Mouse (Mus musculus) Patski (cell line): ENCODE measurements around the gene Usp32. TPM values are rescaled to one million over a fixed set of nuclear protein-coding genes. Genes with fewer than 3 reads are reported as not detected.

Source experiments
- ATAC-seq: fragments of 100-300 bp; one replicate; pipeline ENCODE4 v1.8.0; 2021
- CTCF ChIA-PET: fragments of 350-600 bp; sonication (Branson Sonifier 250); formaldehyde crosslinking; loops from one replicate; lab custom pipeline; 2022; ENCODE audit warnings: inconsistent platforms; lab: Charles Lee
- POLR2A ChIA-PET: fragments of 350-600 bp; sonication (Branson Sonifier 250); formaldehyde crosslinking; loops from one replicate; lab custom pipeline; 2022; ENCODE audit warnings: antibody characterized with exemption, inconsistent platforms; lab: Charles Lee
- DNase-seq: peaks from one replicate; pipeline ENCODE4 v3.0.0-alpha.2; 2011; ENCODE audit warnings: low read depth, low spot score
- H3K27me3 ChIP-seq: fragments of 371-371 bp; one replicate; pipeline ENCODE4 v1.5.1; 2021
- CTCF ChIP-seq: fragments of 100-300 bp; IDR thresholded peaks from one replicate; pipeline ENCODE4 v1.5.1; 2021
- in situ Hi-C: fragments of 300-500 bp; cut with MboI; formaldehyde crosslinking; loops from 3 replicates; pipeline ENCODE4 v1.11.1; 2018; ENCODE audit warnings: low pct_unique_long_range_greater_than_20kb, mixed read lengths
- polyA plus RNA-seq: library from polyadenylated mRNA; unstranded; gene quantifications from one replicate; pipeline ENCODE4 v1.2.3, GENCODE M21; 2021

Gene Usp32
- polyA plus RNA-seq, 1 experiment from 2014 or later = 36.8 TPM

GRCm38 (mm10) chr11:84988341-84988919 lies 151.5 kb downstream of the Usp32 start:
- no peak for DNase-seq
- no peak for TF ChIP-seq CTCF
- ChIA-PET CTCF (interaction anchor here (1.6 kb wide), 1 partner anchor 75 kb away, joined by 3 read pairs; no protein-coding TSS in a partner anchor), POLR2A (no interaction called here)
- in situ Hi-C loops = no loop called here
- ATAC-seq = no peak
- no peaks in the 10 kb centered on the region for H3K27me3 ChIP-seq

GRCm38 (mm10) chr11:84985421-84985820 lies 154.5 kb downstream of the Usp32 start:
- no peaks in the 10 kb centered on the region for H3K27me3 ChIP-seq
- ATAC-seq = no peak
- in situ Hi-C loops = no loop called here
- DNase-seq = no peak
- ChIA-PET CTCF (interaction anchor here (1.2 kb wide), 1 partner anchor 67 kb away, joined by 4 read pairs; no protein-coding TSS in a partner anchor), POLR2A (no interaction called here)
- TF ChIP-seq CTCF = no peak

GRCm38 (mm10) chr11:84980697-84981096 lies 159.3 kb downstream of the Usp32 start:
- in situ Hi-C loops = no loop called here
- DNase-seq (no peak), ATAC-seq (no peak)
- no peaks in the 10 kb centered on the region for H3K27me3 ChIP-seq
- CTCF ChIA-PET = interaction anchor here (1.1 to 2.3 kb wide), 2 partner anchors 12 to 62 kb away, joined by 3 to 9 read pairs; no protein-coding TSS in a partner anchor
- TF ChIP-seq CTCF = no peak
- POLR2A ChIA-PET = no interaction called here

- no peaks in the 10 kb centered on the region for H3K27me3 ChIP-seq
- ChIA-PET POLR2A (no interaction called here), CTCF (interaction anchor here (2.3 kb wide), 1 partner anchor 61 kb away, joined by 9 read pairs; no protein-coding TSS in a partner anchor)
- ATAC-seq = no peak
- DNase-seq = no peak
- TF ChIP-seq CTCF = no peak
- in situ Hi-C loops = loop anchor here (5.0 kb wide), 1 partner anchor 62 kb away; the partner anchor contains the start of gene Znhit3
Observed at GRCm38 (mm10) chr11:84979351-84979750, 160.6 kb downstream of the Usp32 start.

GRCm38 (mm10) chr11:84978113-84978512 lies 161.8 kb downstream of the Usp32 start:
- ATAC-seq = no peak
- in situ Hi-C loops = loop anchor here (5.0 kb wide), 1 partner anchor 61 kb away; the partner anchor contains the start of gene Znhit3
- no peak for DNase-seq
- ChIA-PET POLR2A (no interaction called here), CTCF (interaction anchor here (0.8 to 1.4 kb wide), 2 partner anchors 11 to 59 kb away, joined by 3 read pairs; no protein-coding TSS in a partner anchor)
- no peak for TF ChIP-seq CTCF
- no peaks in the 10 kb centered on the region for H3K27me3 ChIP-seq

- CTCF ChIA-PET = interaction anchor here (0.8 to 1.4 kb wide), 2 partner anchors 12 to 59 kb away, joined by 3 read pairs; no protein-coding TSS in a partner anchor
- POLR2A ChIA-PET = no interaction called here
- ATAC-seq (no peak), DNase-seq (no peak)
- in situ Hi-C loops = loop anchor here (5.0 kb wide), 1 partner anchor 60 kb away; the partner anchor contains the start of gene Znhit3
- H3K27me3 ChIP-seq = no peaks in the 10 kb centered on the region
- no peak for TF ChIP-seq CTCF
Observed at GRCm38 (mm10) chr11:84977385-84977952, 162.5 kb downstream of the Usp32 start.

- H3K27me3 ChIP-seq = no peaks in the 10 kb centered on the region
- TF ChIP-seq CTCF = no peak
- ChIA-PET CTCF (interaction anchor here (1.2 kb wide), 1 partner anchor 59 kb away, joined by 3 read pairs; no protein-coding TSS in a partner anchor), POLR2A (no interaction called here)
- ATAC-seq = no peak
- in situ Hi-C loops = loop anchor here (5.0 kb wide), 1 partner anchor 59 kb away; the partner anchor contains the start of gene Znhit3
- no peak for DNase-seq
Observed at GRCm38 (mm10) chr11:84976706-84977105, 163.3 kb downstream of the Usp32 start.

- H3K27me3 ChIP-seq = no peaks in the 10 kb centered on the region
- in situ Hi-C loops = no loop called here
- no peak for DNase-seq
- CTCF ChIA-PET = interaction anchor here (1.3 kb wide), 1 partner anchor 54 kb away, joined by 4 read pairs; no protein-coding TSS in a partner anchor
- no peak for TF ChIP-seq CTCF
- POLR2A ChIA-PET = no interaction called here
- ATAC-seq = no peak
Observed at GRCm38 (mm10) chr11:84974582-84974981, 165.4 kb downstream of the Usp32 start.

- no peaks in the 10 kb centered on the region for H3K27me3 ChIP-seq
- in situ Hi-C loops = no loop called here
- no peak for TF ChIP-seq CTCF
- DNase-seq (no peak), ATAC-seq (no peak)
- ChIA-PET CTCF (interaction anchor here (0.8 to 2.3 kb wide), 2 partner anchors 55 to 57 kb away, joined by 3 to 10 read pairs; no protein-coding TSS in a partner anchor), POLR2A (no interaction called here)
Observed at GRCm38 (mm10) chr11:84973661-84974060, 166.3 kb downstream of the Usp32 start.

GRCm38 (mm10) chr11:84972067-84972466 lies 167.9 kb downstream of the Usp32 start:
- POLR2A ChIA-PET = interaction anchor here (0.6 kb wide), 1 partner anchor 1115 kb away, joined by 6 read pairs; no protein-coding TSS in a partner anchor

More at GRCm38 (mm10) chr11:84972067-84972466, 167.9 kb downstream of the Usp32 start:
- H3K27me3 ChIP-seq = no peaks in the 10 kb centered on the region
- in situ Hi-C loops = no loop called here
- no peak for DNase-seq
- CTCF ChIA-PET = interaction anchor here (2.3 kb wide), 1 partner anchor 54 kb away, joined by 10 read pairs; no protein-coding TSS in a partner anchor
- no peak for TF ChIP-seq CTCF
- no peak for ATAC-seq
